Mouse (Mus musculus) right cerebral cortex, postnatal 36 days (tissue): ENCODE data around the gene Phlda1.

Source experiments
- DNase-seq, 2 experiments: peaks; one replicate each; pipeline ENCODE4 v3.0.0; 2022; ENCODE audit warnings: low spot score in 2 of 2, mixed read lengths in 1 of 2

Phlda1 gene

DNA sequence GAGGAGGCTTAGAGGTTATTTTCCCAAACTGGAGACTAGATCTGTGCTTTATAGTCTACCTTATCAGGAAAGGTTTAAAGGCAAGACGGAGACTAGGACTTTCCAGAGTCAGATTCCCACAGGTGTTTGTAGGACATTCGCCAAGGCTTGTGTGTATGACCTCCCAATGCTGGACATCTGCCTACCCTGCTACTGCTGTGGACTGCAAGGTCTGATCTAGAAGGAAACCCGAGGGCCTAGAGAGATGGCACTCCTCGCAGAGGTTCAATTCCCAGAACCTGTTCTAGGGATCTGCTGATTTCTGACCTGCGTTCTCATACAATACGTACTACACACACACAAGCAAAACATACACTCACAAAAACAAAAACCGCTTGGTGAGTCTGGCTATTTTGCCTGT, 680 bp upstream of the Phlda1 start:
- DNase-seq, result no peak

DNA sequence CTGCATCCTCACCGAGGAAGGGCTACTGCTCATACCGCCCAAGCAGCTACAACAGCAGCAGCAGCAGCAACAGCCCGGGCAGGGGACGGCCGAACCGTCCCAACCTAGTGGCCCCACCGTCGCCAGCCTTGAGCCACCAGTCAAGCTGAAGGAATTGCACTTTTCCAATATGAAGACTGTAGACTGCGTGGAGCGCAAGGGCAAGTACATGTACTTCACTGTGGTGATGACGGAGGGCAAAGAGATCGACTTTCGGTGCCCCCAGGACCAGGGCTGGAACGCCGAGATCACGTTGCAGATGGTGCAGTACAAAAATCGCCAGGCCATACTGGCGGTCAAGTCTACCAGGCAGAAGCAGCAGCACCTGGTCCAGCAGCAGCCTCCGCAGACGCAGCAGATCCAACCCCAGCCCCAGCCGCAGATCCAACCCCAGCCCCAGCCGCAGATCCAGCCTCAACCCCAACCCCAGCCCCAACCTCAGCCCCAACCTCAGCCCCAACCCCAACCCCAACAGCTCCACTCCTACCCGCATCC, 907 bp downstream of the Phlda1 start:
- peak in 1 of 2 experiments; percentile 27 for DNase-seq

GRCm38 (mm10) chr10:111507460-111508211, 1.6 kb downstream of the Phlda1 start:
- DNase-seq, result peak; percentile 41 to 56

DNA sequence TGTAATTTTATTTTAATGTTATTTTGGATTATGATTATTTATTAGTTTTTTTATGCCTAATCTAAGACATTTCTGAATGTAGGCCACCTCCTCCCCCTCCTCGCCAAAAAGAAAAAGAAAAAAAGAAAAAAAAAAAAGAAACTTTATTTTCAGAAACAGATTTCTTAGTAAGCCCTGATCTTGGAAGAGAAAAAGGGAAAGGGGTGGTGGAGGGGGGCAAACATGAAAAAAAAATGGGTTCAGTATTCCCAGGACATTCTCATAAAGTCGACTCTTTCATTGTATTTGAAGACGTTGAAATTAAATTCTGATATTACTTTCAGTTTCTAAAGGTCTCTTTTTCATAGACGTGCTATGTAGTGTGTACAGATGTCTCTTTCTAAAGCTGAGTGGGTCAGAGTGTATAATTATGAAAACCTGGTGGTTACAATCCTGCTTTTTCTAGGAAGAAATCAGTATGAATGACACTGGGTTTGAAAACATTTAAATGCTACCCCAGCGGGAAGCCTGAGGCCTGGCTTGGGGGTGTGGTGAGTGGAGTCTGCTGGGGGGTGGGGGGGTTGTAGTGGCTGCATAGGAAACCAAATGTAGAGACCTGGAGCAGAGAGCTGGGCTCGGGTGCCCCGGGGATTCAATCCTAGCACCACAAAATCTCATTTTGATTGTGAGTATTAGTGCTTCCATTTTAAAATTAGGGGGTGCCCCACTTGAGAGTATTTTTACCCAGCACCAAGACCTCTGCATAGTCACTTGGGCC, 2.4 kb downstream of the Phlda1 start:
- no peak for DNase-seq

DNA sequence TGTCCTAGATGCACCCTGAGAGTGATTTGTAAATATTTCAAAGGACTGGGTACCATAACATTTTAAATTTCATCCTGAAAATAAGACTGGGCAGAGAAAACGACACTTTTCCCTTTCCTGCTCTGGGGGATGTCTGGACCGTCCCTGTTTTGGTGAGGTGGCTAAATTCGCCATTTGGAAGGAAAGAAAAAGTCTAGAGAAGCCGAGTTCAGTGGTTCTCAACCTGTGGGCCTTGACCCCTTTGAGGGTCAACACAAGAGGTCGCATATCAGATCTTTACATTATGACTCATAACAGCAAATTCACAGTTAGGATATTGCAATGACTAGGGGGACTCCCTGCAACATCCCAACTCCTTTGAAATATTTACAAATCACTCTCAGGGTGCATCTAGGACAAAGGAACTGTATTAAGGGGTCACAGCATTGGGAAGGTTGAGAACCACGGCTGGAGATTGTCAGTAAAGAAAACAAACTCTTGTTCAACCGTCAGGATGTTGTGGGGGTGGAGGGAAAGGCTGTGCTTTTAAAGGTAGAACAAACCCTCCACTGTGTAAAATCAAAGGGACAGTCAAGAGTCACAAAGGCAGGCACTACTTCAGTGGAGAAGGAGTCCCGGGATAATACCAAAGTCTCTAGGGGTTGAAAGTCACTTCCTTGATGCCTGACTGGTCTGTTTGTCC, 3.2 kb downstream of the Phlda1 start:
- no peak for DNase-seq

- DNase-seq, result no peak
Observed at GRCm38 (mm10) chr10:111509981-111510380, 3.9 kb downstream of the Phlda1 start.

DNA sequence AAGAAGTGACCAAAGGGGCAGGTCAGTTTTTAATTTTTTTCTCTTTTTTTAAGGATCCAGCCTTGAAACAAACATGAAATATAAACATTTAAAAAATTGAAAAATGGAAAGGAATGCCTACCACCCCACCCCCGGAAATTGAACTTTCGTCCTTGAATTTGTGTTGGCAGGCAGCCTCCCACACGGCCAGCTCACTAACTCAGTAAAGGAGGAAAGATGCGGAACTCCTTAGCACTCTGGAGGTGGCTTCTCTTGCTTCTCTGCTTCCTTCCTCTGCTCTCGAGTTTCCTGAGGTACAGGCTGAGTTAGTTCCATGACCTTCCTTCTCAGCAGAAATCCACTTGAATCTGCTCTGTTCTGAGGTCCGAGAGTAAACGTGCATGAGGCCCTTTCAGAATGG, 4.7 kb downstream of the Phlda1 start:
- no peak for DNase-seq

GRCm38 (mm10) chr10:111512036-111512568, 6.0 kb downstream of the Phlda1 start:
- no peak for DNase-seq

DNA sequence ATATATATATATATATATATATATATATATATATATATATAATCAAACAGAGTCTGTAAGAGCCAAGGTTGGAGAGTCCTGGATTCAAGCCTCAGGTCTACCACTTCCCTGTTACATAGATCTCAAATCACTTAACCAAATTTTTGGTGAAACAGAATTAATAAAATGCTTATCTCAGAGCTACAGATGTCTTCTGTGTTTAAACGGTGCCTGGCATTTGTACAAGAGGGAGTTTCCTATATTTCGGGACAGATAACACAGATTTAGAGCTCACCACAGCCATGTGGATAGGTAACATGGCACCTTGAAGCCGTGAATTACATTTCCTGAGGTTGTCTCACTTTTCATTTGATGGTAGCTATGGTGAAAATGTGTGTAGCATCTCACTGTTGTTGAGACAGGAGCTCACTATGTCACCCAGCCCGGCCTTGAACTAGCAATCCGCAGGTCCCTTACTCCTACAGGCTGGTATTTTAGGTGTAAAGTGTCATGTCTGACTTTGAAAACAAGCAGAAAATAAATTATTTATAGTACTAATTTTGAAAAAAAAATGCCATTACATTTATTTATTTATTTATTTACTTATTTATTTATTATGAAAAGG, 8.3 kb downstream of the Phlda1 start:
- DNase-seq, result no peak

- DNase-seq, result no peak
Observed at GRCm38 (mm10) chr10:111515071-111516010, 9.3 kb downstream of the Phlda1 start.

GRCm38 (mm10) chr10:111516172-111516588, 10.1 kb downstream of the Phlda1 start:
- DNase-seq, result no peak

DNA sequence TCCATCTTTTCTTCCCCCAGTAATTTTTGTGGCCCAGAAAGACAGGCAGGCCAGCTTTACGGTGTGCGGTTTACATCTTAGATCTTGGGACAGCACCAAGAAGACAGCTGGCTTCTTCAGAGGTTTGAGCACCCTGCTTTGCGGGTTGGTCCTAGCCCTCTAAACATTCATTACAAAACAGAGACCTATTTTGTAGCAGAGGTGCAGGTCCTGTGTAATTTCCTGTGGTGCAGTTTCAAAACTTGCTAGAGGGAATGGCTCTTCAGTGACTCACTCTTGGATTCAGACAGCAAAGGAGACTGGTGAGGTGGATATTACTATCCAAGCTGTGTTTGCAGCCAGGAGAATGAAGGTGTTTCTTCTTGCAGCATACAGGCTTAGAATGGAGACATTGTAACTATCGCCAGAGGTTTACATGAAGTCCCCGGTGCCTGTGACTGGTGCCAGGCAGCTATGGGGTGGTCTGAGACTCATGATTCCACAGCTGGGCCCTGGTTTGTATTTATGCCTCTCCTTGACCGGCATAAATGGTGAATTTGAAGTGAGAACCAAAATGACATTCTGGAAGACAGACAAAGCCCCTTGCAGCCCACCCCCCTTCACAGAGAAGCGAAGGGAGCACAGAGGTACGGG, 10.8 kb downstream of the Phlda1 start:
- DNase-seq, result no peak

- DNase-seq, result no peak
Observed at GRCm38 (mm10) chr10:111518350-111518749, 12.3 kb downstream of the Phlda1 start.

- no peak for DNase-seq
Observed at GRCm38 (mm10) chr10:111519620-111520370, 13.7 kb downstream of the Phlda1 start.

- DNase-seq, result no peak
Observed at GRCm38 (mm10) chr10:111520621-111521020, 14.5 kb downstream of the Phlda1 start.

GRCm38 (mm10) chr10:111521636-111522035, 15.6 kb downstream of the Phlda1 start:
- DNase-seq, result no peak

GRCm38 (mm10) chr10:111522230-111522629, 16.1 kb downstream of the Phlda1 start:
- no peak for DNase-seq

DNA sequence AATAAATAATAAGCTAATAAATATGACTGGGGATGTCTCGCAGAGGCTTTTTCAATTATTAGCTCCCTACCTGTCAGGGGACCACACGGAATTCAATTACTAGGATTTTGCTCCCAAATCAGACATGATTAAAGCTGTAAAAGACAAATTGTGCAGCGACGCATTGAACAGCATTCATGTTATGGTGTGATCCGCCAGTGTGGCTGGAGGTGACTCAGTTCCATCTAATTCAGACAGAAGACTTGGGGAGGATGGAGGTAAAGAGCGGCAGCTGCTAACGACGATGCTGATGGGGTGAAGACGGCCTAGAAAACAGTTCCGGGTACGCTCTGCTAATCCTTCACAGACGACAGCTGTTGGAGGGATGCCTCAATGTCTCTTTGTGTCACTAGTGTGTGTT, 17.8 kb downstream of the Phlda1 start:
- DNase-seq, result no peak

- peak; percentile 49 to 56 for DNase-seq
Observed at GRCm38 (mm10) chr10:111527057-111527456, 21.0 kb downstream of the Phlda1 start.
